Mouse (Mus musculus): ENCODE data around the gene Gnpat.
A peak's percentile ranks its signal among the peaks of the same experiment; 100 is the strongest.

DNA sequence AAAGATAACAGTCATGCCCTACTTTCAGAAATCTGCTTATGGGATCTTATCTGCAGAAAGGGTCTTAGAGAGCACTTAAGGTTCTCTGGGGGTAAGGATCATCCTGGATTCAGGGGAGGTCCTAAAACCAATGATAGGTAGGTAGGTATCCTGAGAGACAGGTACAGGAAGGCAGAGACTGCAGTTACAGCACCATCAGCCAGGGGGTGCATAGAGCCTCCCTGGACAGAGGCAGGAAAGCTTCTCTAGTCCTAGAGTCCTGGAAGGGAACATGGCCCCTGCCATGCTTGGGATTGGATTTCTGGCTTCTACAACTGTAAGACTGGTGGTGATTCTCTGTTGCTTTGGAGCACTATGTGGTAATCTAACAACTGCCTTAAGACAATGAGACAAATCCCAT lies 3.4 kb upstream of the Gnpat start:
- TF ChIP-seq CTCF (IDR thresholded peaks at IDR 0.05; ENCODE audit: control insufficient read depth, insufficient read depth, low read length) (peak; percentile 67), POLR2A (IDR thresholded peaks at IDR 0.05; ENCODE audit: borderline replicate concordance, control insufficient read depth, low read depth, low read length) (no peak)

Data from bone marrow, adult 2 months (tissue).